Mouse (Mus musculus): ENCODE results near the gene Hsp90aa1. TPM values are rescaled to one million over a fixed set of nuclear protein-coding genes. Genes with fewer than 3 reads are reported as not detected.

Gene Hsp90aa1
- 764 and 832 TPM in 2 replicates for polyA plus RNA-seq (2021; fragmentation: Nextera tagmentation)
- long read RNA-seq, experiment 1, transcript Hsp90aa1-206 (3 exons, 924 nt), result major isoform, 64 of 761 reads
- long read RNA-seq, experiment 1, transcript Hsp90aa1-202 (11 exons, 3,281 nt), result minor isoform, 8 of 761 reads
- long read RNA-seq, experiment 1, partial matches to known transcripts, result 674 of 761 reads
- long read RNA-seq, experiment 1, other reads (novel, unspliced or antisense), result 11 of 761 reads
- long read RNA-seq, experiment 2, transcript Hsp90aa1-202 (11 exons, 3,281 nt), result major isoform, 286 of 706 reads
- long read RNA-seq, experiment 2, partial matches to known transcripts, result 376 of 706 reads
- long read RNA-seq, experiment 2, other reads (novel, unspliced or antisense), result 44 of 706 reads

GRCm38 (mm10) chr12:110702556-110702955 lies at the start of gene Hsp90aa1:
Gene Hsp90aa1, minus strand, starts transcription at chr12:110702728.

DNA sequence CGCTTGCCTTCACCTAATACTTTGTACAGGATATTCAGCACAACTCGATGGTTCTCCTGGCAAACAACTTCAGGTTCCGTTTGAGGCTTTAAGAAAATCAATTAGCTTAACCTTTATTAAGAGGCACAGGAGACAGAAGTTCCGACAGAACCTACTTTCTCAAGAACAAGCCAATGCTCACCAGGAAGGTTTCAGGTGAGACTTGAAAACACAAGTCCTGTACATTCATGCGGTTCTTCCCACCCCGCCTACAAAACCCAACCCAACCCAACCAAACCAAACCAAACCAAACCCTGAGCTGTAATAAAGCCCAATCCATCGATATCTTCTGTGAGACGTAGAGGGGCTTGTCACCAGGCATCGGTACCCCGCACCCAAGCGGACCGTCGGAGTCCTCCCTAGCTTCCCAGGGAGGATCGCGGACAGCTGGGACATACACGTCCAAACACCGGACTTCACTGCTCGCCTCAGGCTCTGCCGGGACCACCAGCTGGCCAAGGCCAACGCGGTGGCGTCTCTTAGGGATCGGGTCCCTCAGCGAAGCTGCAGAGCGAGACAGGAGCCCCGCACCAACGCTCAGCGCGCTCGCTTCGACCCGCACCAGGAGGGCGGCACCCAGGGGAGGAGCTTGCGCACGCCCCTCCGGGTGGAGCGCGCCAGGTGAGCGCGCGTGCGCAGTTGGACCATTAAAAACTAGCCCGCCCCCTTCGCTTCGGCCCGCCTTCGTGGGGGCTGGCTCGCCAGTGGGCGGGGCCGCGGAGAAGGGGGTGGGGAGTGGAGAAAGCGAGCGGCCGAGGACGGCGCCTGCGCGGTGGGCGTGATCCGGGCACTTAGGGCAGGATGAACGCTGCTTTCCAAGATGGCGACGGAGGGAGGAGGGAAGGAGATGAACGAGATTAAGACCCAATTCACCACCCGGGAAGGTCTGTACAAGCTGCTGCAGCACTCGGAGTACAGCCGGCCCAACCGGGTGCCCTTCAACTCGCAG lies 34.9 kb upstream of the Hsp90aa1 start, which contains the start of gene Wdr20:
TSS of gene Wdr20 (plus strand) at position 775 of the 988 bp plus-strand sequence.

DNA sequence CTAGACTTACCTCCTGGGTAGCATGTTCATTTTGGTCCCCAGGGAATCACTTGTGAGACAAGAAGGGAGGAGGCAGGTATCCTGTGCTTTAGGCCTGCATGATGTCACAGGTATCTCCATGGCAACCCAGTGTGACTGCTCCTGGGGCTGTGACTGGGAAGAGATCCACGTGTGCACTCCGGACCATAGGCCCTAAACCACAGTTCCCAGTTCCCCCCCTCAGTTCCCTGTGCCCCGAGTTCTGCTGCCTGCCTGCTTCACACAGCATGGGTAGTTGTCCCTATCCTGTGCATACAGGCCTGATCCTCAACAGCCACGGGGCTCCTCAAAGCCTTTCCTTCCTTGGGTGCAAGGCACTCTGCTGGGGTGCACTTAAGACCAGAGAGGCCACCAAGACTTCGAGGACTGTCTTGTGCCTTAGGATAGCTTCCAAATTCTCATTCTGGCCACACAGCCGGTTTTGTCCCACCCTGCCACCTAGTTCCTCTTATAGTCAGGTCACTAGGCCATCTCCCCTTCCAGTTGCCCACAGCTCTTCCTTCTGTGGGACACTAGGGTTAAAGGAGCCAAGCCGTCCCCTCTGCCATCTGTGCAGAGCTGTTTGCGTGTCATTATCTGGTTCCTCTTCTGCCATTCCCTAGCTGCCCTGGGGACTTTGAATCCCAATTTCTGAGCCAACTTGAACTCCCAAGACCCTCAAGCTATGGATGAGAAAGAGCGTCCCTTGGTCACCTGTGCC lies 19.8 kb downstream of the Hsp90aa1 start, which contains the start of gene 1700001K19Rik:
TSS of gene 1700001K19Rik (minus strand) at position 59 of the 739 bp plus-strand sequence.

Small RNA genes lying within 50 kb of the gene (microRNA-seq; reads per million reads assigned to microRNA genes)
- not detected for gene Gm27299

Other genes with a start within 250 kb of the Hsp90aa1 start
- gene Dync1h1, start 101.3 kb downstream of the Hsp90aa1 start, polyA plus RNA-seq (2021; fragmentation: Nextera tagmentation), result 43.5 and 46.0 TPM in 2 replicates
- gene 1700001K19Rik, start 20.1 kb downstream of the Hsp90aa1 start, polyA plus RNA-seq (2021; fragmentation: Nextera tagmentation), result not detected in 2 replicates
- gene Wdr20, start 35.2 kb upstream of the Hsp90aa1 start, polyA plus RNA-seq (2021; fragmentation: Nextera tagmentation), result 13.3 and 15.2 TPM in 2 replicates
- 4.6 and 5.0 TPM in 2 replicates for gene Mok, start 138.2 kb upstream of the Hsp90aa1 start, polyA plus RNA-seq (2021; fragmentation: Nextera tagmentation)
- gene Zfp839, start 147.5 kb upstream of the Hsp90aa1 start, polyA plus RNA-seq (2021; fragmentation: Nextera tagmentation), result 1.0 and 1.4 TPM in 2 replicates
- 63.0 and 65.4 TPM in 2 replicates for gene Cinp, start 186.4 kb upstream of the Hsp90aa1 start, polyA plus RNA-seq (2021; fragmentation: Nextera tagmentation)
- gene Tecpr2, start 186.5 kb upstream of the Hsp90aa1 start, polyA plus RNA-seq (2021; fragmentation: Nextera tagmentation), result 6.4 and 7.0 TPM in 2 replicates